Mouse (Mus musculus): ENCODE data around the gene Ngb. TPM values are rescaled to one million over a fixed set of nuclear protein-coding genes. Genes with fewer than 3 reads are reported as not detected.

Gene Ngb
- 0.23 TPM for polyA plus RNA-seq (2015; fragmentation: Illumina TruSeq; extraction: RNeasy Lipid Tissue Mini Kit (QIAGEN cat#74804); ENCODE audit: insufficient read depth, low replicate concordance)

DNA sequence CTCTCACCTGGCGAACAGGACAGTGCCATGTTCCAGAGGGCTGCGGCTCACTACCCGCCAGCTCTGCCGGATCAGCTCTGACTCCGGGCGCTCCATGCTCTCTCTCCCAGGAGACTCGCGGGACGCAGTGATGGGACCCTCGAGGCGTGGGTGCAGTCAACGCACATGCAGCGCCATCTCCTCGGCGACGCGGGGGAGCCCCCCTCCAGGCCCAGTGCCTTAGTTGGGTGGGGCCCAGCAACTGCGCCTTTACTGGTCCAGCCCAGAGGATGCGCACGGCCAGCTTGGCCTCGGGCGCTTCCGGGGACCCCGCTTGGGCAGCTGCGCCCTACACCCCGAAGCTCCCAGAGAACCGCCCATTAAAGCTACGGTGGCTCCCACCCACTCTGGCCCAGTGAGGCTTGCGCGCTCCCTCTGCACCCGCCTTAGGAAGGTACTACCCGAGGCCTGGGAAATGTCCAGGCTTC is at the start of gene Ngb:
Ngb (minus strand) TSS at position 375 of the 467 bp plus-strand sequence.

DNA sequence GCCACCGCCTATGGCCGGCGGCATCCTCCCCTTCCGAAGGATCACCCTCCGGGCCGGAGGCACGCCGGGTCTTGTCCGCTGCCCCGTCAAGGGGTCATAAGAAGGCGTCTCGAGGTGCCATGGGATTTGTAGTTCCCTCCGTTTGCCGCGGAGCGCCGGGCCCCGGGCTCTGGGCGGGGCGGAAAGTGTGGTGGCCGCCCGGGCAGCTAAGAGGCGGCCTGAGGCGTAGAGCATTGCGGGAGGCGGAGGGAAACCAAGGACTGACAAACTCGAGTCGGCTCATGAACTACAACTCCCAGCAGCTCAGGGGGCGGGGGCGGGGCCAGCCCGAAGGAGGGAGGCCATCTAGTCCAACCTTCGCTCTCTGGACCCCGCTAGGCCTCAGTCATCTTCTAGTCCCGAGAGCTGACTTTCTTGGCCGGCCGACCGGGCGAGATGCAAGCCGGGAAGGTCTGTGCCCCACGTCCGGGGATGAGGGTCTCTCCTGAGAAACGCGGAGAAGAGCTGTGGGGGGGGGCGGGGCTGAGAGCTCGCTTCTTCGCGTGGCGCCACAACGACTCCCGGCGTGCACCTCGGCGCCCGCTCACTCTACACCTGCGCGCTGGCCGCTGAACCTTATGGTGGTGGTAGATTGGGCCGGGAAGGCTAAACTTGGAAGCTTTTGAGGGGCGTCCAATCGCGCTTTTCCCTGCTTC is 45.2 kb upstream of the Ngb start, which contains the start of gene Pomt2:
Pomt2 (minus strand) TSS at position 574 of the 695 bp plus-strand sequence.

DNA sequence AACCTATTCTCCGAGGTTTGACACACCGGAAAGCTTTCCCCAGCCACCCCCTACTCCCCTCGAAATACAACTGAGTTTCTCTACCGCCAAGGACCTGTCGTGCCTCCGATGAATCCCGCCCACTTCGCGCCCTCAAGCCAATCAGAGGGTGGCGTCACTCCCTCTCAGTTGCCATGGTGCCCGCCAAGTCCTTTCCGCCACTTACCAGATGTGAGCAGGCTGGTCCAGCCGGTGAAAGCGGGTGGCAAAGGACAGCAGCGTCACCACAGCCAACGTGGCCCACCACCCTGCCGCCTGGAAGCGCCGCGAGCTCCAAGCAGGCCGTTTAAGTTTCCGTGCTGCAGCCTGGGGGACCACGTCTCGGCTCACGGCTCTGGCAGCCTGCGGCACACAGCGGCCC is 44.6 kb upstream of the Ngb start, which contains the start of gene Gstz1:
Gstz1 (plus strand) TSS at position 200 of the 400 bp plus-strand sequence.

Other genes starting within 250 kb of the Ngb start
- gene Irf2bpl, start 217.7 kb downstream of the Ngb start, polyA plus RNA-seq (2015; fragmentation: Illumina TruSeq; extraction: RNeasy Lipid Tissue Mini Kit (QIAGEN cat#74804); ENCODE audit: insufficient read depth, low replicate concordance): 16.2 TPM
- 28.1 TPM for gene Cipc, start 155.5 kb downstream of the Ngb start, polyA plus RNA-seq (2015; fragmentation: Illumina TruSeq; extraction: RNeasy Lipid Tissue Mini Kit (QIAGEN cat#74804); ENCODE audit: insufficient read depth, low replicate concordance)
- gene Zdhhc22, start 112.1 kb downstream of the Ngb start, polyA plus RNA-seq (2015; fragmentation: Illumina TruSeq; extraction: RNeasy Lipid Tissue Mini Kit (QIAGEN cat#74804); ENCODE audit: insufficient read depth, low replicate concordance): not detected
- 0.70 TPM for gene Tmem63c, start 81.2 kb downstream of the Ngb start, polyA plus RNA-seq (2015; fragmentation: Illumina TruSeq; extraction: RNeasy Lipid Tissue Mini Kit (QIAGEN cat#74804); ENCODE audit: insufficient read depth, low replicate concordance)
- 21.3 TPM for gene Gstz1, start 44.6 kb upstream of the Ngb start, polyA plus RNA-seq (2015; fragmentation: Illumina TruSeq; extraction: RNeasy Lipid Tissue Mini Kit (QIAGEN cat#74804); ENCODE audit: insufficient read depth, low replicate concordance)
- 7.1 TPM for gene Pomt2, start 45.4 kb upstream of the Ngb start, polyA plus RNA-seq (2015; fragmentation: Illumina TruSeq; extraction: RNeasy Lipid Tissue Mini Kit (QIAGEN cat#74804); ENCODE audit: insufficient read depth, low replicate concordance)
- gene Samd15, start 97.2 kb upstream of the Ngb start, polyA plus RNA-seq (2015; fragmentation: Illumina TruSeq; extraction: RNeasy Lipid Tissue Mini Kit (QIAGEN cat#74804); ENCODE audit: insufficient read depth, low replicate concordance): 0.93 TPM
- gene Tmed8, start 97.9 kb upstream of the Ngb start, polyA plus RNA-seq (2015; fragmentation: Illumina TruSeq; extraction: RNeasy Lipid Tissue Mini Kit (QIAGEN cat#74804); ENCODE audit: insufficient read depth, low replicate concordance): 40.5 TPM
- gene Noxred1, start 136.2 kb upstream of the Ngb start, polyA plus RNA-seq (2015; fragmentation: Illumina TruSeq; extraction: RNeasy Lipid Tissue Mini Kit (QIAGEN cat#74804); ENCODE audit: insufficient read depth, low replicate concordance): 13.5 TPM
- 46.7 TPM for gene Vipas39, start 163.7 kb upstream of the Ngb start, polyA plus RNA-seq (2015; fragmentation: Illumina TruSeq; extraction: RNeasy Lipid Tissue Mini Kit (QIAGEN cat#74804); ENCODE audit: insufficient read depth, low replicate concordance)
- 183 TPM for gene Ahsa1, start 163.9 kb upstream of the Ngb start, polyA plus RNA-seq (2015; fragmentation: Illumina TruSeq; extraction: RNeasy Lipid Tissue Mini Kit (QIAGEN cat#74804); ENCODE audit: insufficient read depth, low replicate concordance)
- gene Ism2, start 197.2 kb upstream of the Ngb start, polyA plus RNA-seq (2015; fragmentation: Illumina TruSeq; extraction: RNeasy Lipid Tissue Mini Kit (QIAGEN cat#74804); ENCODE audit: insufficient read depth, low replicate concordance): 0.08 TPM